Mouse (Mus musculus) adrenal gland, adult 2 months (tissue): ENCODE results near the gene Sult1a1. TPM values are rescaled to one million over a fixed set of nuclear protein-coding genes. Genes with fewer than 3 reads are reported as not detected.

Experiments used
- DNase-seq: peaks from one replicate; pipeline ENCODE4 v3.0.0; 2021
- polyA plus RNA-seq: library from polyadenylated mRNA; depleted of rRNA; stranded (reverse); fragments of >200 nt; gene quantifications from 2 replicates; pipeline ENCODE4 v1.2.3, GENCODE M21; 2012
- total RNA-seq, 2 experiments: library from RNA; stranded (reverse); gene quantifications; 2 replicates each; pipeline ENCODE4 v1.2.3; 2021

Gene Sult1a1
- total and polyA plus RNA-seq, 3 experiments, result 29.3 to 52.7 (median 48.1) TPM

DNA sequence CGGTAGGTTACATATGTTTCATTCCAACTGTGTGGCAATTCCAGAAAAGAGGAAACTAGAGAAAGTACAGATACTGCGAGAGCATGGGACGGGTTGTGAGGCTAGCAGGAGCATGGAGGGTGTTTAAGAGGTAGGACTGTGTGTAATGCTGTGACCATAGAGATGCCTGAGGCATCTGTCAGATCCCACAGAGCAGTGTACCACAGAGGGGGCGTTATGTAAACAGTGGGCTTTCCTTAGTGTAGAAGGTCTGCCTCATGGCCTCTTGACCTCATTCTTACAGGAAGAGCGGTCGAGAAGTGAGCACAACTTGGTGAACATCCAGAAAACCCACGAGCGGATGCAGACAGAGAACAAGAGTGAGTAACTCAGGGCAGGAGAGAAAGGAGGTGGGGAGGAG, 12.6 kb downstream of the Sult1a1 start:
- no peak for DNase-seq

DNA sequence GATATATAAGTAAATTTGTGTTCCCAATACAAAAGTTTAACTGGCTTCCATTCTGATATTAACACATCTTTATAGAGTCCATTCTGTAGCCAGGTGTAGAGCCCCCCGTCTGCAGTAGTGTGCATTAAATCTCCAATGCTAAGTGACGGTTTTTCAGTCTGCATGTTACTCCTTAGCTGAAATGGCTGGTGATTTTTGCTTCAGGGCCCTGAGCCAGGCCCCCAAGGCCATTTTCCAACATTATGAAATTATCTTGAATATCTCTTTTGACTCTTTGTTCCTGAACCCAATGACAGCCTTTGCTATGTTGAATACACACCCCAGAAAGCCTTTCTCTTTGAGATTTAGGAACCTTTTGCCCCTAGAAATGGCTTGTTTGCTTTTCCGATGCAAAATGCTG, 16.5 kb downstream of the Sult1a1 start:
- DNase-seq, result peak; percentile 57

DNA sequence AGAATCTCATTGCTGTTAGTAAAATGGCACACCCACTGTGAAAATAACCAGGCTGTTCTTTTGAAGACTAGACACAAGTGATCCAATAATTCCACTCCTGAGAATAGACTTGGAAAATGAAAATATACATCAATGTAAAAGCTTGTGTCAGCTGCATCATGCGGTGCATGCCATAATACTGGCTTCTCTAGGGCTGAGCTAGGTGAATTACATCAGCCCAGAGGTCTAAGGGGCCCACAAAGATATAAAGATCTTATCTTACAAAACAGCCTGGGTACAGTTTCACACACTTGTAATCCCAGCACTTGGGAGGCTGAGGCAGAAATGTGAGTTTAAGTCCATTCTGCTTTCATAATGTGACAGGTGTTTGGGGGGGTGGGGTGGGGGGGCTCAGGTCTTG, 18.7 kb downstream of the Sult1a1 start:
- no peak for DNase-seq

GRCm38 (mm10) chr7:126655695-126656094, 20.5 kb downstream of the Sult1a1 start:
- DNase-seq, result no peak

GRCm38 (mm10) chr7:126653991-126654390, 22.2 kb downstream of the Sult1a1 start:
- DNase-seq, result no peak

DNA sequence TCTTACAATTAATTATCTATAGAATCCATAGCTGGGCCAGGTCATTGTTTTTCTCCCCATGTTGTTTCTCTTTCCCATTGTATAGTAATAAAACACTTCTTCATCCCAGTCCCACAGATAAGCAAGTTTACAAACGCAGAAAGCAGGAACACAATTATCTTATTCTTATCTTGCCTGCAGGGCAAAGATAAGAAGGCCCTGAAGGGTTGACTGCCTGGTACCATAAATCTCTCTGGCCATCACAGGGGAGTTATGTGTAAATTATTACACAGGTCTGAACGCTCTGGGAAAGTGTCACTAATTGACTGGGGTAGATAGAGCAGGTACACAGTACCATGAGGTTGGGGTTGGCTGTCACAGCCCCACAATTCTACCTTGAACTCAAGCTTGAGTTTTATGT, 25.4 kb downstream of the Sult1a1 start:
- DNase-seq, result no peak

DNA sequence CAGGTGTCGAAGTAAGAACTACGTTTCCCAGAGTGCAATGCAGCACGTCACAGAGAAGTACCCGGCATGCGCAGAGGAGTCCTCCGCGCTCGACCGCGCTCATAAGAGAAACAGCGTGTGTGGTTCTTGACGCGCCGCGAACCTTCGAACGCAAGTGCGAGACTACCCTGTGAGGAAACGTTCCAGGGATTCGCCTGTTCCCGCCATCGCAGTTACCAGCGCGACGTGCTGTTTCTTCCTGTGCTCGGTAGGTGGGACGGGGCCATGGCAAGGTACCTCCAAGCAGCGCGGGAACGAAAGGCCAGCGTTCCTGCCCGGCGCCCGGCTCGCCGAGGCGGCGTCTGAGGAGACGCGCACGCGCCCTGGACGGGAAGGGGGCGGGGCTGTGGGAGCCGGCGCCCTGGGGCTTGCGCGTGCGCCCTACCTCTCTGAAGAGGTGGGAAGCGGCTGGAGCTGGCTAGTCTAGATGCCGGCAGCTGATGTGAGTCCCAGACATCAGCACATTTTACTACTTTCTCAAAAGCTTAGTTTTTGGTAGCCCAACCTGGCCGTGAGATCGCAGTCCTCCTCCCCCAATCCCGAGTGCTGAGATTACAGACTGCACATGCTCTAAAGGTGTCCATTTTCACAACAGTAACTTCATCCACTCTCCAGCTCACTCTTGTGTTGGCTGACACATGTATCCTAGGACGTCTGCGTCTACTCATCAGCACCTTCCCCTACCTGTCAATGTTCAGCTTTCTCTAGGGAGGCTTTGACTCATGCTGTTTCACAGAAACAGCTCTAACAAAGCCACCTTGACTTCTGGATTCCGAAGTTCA, 26.8 kb downstream of the Sult1a1 start, which contains the start of gene Sgf29:
Sgf29 (plus strand) TSS at position 79 of the 821 bp plus-strand sequence.
- DNase-seq, result peak; percentile 96

DNA sequence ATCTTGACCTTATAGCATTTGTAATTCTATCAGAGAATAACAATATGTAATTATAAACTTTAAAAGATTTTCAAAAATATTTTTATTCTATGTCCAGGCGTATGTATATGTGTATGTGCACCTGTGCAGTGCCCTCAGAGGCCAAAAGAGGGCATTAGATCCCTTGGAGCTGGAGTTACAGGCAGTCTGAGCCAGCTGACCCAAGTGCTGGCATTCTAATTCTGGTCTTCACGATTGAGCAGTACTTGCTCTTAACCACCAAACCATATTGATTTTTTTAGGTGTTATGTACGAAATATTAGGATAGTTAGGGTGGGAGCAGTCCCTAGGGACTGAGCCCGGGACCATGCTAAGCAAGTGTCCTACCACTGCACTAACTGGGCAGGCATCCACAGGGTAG, 27.7 kb downstream of the Sult1a1 start:
- no peak for DNase-seq

- no peak for DNase-seq
Observed at GRCm38 (mm10) chr7:126645708-126646107, 30.5 kb downstream of the Sult1a1 start.

- DNase-seq, result no peak
Observed at GRCm38 (mm10) chr7:126644914-126645313, 31.3 kb downstream of the Sult1a1 start.

GRCm38 (mm10) chr7:126644345-126644744, 31.9 kb downstream of the Sult1a1 start:
- no peak for DNase-seq

DNA sequence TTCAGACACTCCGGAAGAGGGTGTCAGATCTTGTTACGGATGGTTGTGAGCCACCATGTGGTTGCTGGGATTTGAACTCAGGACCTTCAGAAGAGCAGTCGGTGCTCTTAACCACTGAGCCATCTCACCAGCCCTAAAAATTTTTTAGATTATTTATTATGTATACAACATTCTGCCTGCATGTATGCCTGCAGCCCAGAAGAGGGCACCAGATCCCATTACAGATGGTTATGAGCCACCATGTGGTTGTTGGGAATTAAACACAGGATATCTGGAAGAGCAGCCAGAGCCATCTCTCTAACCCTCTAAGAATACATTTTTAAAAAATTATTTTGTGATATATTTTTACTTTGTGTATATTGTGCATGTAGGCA, 33.0 kb downstream of the Sult1a1 start:
- DNase-seq, result peak; percentile 44

DNA sequence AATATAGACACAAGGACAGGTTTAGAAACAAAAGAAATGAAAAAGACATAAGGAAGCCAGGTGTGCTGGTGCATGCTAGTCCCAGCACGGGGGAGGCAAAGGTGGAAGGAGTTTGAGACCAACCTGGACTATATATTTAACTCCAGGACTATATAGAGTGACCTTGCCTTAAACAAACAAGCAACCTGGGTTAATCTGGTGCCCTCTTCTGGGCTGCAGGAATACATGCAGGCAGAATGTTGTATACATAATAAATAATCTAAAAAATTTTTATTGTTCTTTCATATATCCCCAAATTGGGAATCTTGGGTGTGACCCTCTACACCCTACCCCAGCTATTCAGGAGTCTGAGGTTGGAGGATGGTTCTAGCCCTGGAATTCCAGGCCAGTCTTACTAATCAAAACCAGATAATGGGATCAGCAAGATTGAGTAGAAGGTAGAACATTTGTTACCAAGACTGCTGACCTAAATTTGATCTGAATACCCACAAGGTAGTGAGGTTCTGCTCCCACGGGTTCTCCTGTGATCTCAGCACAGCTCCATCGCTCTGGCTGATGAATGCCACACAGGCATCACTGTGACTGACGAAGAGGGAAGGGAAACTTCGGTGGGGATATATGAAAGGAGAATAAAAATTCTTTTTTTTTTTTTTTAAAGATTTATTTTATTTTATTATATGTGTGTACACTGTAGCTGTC, 33.5 kb downstream of the Sult1a1 start:
- no peak for DNase-seq

DNA sequence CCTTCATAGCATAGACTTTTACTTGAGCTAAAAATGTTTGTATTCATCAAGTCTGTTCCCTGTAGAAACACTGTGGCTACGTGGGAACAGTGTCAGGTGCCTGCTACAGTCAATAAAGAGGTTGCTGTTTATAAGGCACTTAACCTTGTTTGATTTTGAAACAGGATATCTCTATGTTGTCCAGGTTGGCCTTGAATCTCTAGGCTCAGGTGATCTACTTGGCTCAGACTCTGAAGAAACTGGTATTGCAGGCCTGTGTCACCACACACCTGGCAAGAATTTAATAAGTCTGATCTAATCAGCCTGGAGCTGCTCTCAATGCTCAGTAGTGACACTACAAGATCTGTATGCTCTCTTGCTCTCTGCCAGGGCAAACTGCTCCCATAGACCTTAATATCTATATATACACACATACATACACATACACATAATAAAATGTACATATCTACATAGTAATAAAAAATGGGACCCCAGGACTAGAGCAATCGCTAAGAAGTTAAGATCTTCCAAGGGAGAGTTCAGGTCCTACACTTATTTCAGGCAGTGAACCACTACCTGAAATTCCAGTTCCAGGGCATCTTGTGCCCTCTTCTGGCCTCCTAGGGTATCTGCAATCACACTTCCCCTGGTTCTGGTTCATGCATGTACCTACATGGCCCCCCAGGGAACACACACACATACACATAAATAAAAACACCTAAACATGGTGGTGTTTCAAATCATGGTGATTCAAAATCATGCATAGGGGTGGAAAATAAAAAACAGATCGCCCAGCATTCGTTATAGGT, 39.3 kb downstream of the Sult1a1 start:
- peak; percentile 52 for DNase-seq

DNA sequence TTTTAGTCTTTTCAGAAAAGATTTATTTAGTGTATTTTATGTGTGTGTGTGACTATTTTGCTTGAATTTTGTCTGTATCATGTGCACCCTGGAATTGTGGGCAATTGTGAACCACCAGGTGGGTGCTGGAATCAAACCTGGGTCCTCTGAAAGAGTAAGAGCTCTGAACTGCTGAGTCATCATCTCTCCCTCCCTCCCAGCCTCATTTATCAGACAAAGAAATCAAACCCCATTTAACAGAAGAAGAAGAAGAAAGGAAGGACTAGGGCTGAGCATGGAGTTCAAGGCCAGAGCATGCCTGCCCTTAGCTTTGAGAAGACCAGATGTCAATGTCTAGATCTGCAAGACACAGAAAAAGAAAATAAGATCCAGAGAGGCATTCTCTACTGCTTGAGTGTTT, 40.9 kb downstream of the Sult1a1 start:
- no peak for DNase-seq

DNA sequence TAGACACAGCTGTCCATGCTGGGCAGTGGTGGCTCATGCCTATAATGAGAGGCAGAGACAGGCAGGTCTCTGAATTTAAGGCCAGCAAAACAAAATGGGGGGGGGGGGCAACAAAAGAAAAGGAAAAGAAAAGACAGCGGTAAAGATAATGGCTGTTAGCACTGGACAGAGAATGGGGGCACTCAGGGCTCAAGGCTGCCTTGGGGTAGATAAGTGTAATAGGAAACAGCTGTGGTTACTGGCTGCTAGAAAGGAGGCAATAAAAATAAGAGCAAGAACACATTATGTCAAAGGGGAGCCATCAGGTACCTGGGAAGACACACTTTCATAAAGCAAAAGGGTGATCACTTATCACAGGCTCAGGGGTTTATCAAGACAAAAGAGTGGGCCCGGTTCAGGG, 43.8 kb downstream of the Sult1a1 start:
- DNase-seq, result no peak

- no peak for DNase-seq
Observed at GRCm38 (mm10) chr7:126630824-126631518, 45.3 kb downstream of the Sult1a1 start, which contains the start of gene Nupr1. Nupr1 (minus strand) TSS chr7:126630861.

GRCm38 (mm10) chr7:126629915-126630314, 46.3 kb downstream of the Sult1a1 start:
- DNase-seq, result no peak

- no peak for DNase-seq
Observed at GRCm38 (mm10) chr7:126628111-126628510, 48.1 kb downstream of the Sult1a1 start.

DNA sequence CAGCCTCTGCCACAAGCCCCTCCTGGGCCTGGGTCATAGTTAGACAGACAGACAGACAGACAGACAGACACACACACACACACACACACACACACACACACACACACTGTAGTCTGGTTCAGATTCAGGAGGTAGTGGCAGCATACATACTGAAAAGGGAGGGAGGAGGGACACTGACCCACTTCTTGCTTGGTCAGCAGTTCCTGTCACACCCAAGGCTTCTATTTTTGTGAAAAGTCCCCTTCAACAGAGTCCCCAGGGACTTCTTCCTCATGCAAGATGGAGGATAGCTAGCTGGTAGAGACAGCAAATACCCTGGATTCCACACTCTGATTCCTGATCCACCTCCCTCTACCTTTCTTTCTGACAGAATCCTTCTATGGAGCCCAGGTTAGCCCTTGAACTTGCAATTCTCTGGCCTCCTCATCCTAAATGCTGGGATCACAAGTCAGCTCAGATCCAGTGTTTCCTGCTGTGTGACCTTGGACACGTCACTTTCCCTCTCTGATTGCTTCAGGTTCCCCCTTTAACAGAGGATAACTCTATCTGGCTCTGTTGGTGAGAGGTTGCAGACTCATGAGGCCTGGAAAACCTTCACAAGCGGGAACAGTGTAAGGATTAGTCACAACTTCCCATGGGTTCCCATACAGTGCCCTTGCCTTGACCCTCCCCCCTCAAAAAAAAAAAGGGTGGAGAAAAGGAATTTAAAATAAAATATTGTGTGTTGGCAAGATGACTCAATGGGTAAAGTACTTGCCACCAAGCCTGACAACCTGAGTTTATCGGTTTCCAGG, 50.2 kb downstream of the Sult1a1 start:
- peak; percentile 49 for DNase-seq

- DNase-seq, result peak; percentile 89
Observed at GRCm38 (mm10) chr7:126625369-126625768, 50.9 kb downstream of the Sult1a1 start.
